Mouse (Mus musculus): ENCODE data around the gene Mlc1. TPM values are rescaled to one million over a fixed set of nuclear protein-coding genes. Genes with fewer than 3 reads are reported as not detected.
A peak's percentile ranks its signal among the peaks of the same experiment; 100 is the strongest.

The Mlc1 gene
- polyA plus RNA-seq, 1 experiment, result not detected

DNA sequence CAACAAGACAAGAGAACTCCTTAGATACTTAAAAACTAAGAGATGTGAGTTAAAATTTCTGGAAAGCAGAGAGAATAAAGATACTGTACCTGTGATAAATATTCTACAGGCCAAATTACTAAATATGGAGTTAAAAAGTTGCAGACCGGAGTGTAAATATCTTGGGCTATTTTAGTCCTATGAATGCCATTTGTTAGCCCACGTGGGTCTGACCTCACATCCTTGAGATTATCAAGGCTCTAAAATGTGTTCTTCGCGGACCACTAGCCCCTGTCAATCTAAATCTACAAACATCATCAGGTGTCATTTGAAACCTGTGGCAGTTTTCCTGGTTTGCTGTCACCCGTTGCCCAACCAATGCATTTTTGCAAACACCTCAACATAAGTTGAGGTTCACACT lies 36.0 kb downstream of the Mlc1 start:
- H3K4me3 ChIP-seq (ENCODE audit: insufficient read depth, low read depth, low read length), result no peak overlapping the region
- no peaks in the 10 kb centered on the region for H3K36me3 ChIP-seq (ENCODE audit: control insufficient read depth, insufficient read depth, low read length)
- TF ChIP-seq POLR2A (IDR thresholded peaks at IDR 0.05; ENCODE audit: low read depth, low read length) (no peak), CTCF (conservative IDR thresholded peaks at IDR 0.05; ENCODE audit: insufficient read depth, insufficient read length, low read depth, low read length) (no peak)
- H3K27me3 ChIP-seq (replicated peaks; ENCODE audit: control insufficient read depth, insufficient read depth, low read length), result no peaks in the 10 kb centered on the region
- WGBS, result 65% methylated on average over 5 of the region's 5 CpGs
- no peak overlapping the region for H3K27ac ChIP-seq (ENCODE audit: insufficient read depth, low read depth, low read length)
- H3K4me1 ChIP-seq (ENCODE audit: control insufficient read depth, insufficient read depth, low read length), result no peaks in the 10 kb centered on the region
- DNase-seq, result no peak

DNA sequence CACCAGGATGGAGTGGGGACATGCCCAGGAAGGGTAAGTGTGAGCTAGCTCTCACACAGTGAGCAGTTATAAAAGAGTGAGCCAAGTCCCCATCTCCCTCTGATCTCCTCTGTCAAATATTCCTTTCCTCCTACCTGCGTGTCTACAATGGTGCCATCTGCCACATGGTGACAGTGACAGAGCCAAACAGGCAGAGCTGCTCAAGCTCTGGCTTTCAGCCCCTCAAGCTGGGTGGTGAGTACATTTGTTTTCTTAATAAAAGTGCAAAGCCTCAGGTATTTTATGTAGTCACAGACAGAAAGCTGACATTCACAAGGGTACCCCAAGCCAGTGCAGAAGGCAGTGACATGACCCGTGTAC lies 41.5 kb downstream of the Mlc1 start:
- Histone ChIP-seq H3K27me3 (replicated peaks; ENCODE audit: control insufficient read depth, insufficient read depth, low read length) (no peaks in the 10 kb centered on the region), H3K4me3 (ENCODE audit: insufficient read depth, low read depth, low read length) (no peak overlapping the region), H3K27ac (ENCODE audit: insufficient read depth, low read depth, low read length) (no peak overlapping the region), H3K4me1 (ENCODE audit: control insufficient read depth, insufficient read depth, low read length) (no peaks in the 10 kb centered on the region), H3K36me3 (ENCODE audit: control insufficient read depth, insufficient read depth, low read length) (no peaks in the 10 kb centered on the region)
- TF ChIP-seq CTCF (conservative IDR thresholded peaks at IDR 0.05; ENCODE audit: insufficient read depth, insufficient read length, low read depth, low read length) (no peak), POLR2A (IDR thresholded peaks at IDR 0.05; ENCODE audit: low read depth, low read length) (no peak)
- DNase-seq, result no peak
- WGBS, result 85% methylated on average over 2 of the region's 2 CpGs

GRCm38 (mm10) chr15:88936619-88937290 lies 42.1 kb downstream of the Mlc1 start:
- Histone ChIP-seq H3K27ac (ENCODE audit: insufficient read depth, low read depth, low read length) (no peak overlapping the region), H3K27me3 (replicated peaks; ENCODE audit: control insufficient read depth, insufficient read depth, low read length) (no peaks in the 10 kb centered on the region), H3K4me3 (ENCODE audit: insufficient read depth, low read depth, low read length) (no peak overlapping the region), H3K4me1 (ENCODE audit: control insufficient read depth, insufficient read depth, low read length) (no peaks in the 10 kb centered on the region), H3K36me3 (ENCODE audit: control insufficient read depth, insufficient read depth, low read length) (no peaks in the 10 kb centered on the region)
- no peak for TF ChIP-seq CTCF (conservative IDR thresholded peaks at IDR 0.05; ENCODE audit: insufficient read depth, insufficient read length, low read depth, low read length)
- TF ChIP-seq POLR2A (IDR thresholded peaks at IDR 0.05; ENCODE audit: low read depth, low read length), result no peak
- DNase-seq, result no peak
- 61% methylated on average over 6 of the region's 6 CpGs for WGBS

DNA sequence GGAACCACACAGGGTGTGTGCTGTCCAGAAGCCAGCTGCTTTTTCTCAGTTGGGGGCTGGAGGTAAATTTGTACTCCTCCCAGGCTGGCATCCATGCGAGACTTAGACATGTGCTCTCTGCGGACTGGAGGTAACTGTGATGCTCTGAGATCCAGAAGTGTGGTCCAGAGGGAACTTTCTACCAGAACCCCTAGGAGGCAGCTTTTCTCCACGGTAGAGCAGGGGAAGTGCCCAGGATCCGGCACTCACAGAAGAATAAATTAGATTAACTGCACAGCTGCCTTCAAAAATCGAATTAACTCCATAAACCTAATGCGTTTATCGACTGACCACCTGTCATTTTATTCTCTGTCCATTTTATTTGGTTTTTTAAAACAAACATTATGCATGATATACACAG lies 44.7 kb downstream of the Mlc1 start:
- DNase-seq, result no peak
- Histone ChIP-seq H3K27ac (ENCODE audit: insufficient read depth, low read depth, low read length) (no peak overlapping the region), H3K4me1 (ENCODE audit: control insufficient read depth, insufficient read depth, low read length) (no peaks in the 10 kb centered on the region)

DNA sequence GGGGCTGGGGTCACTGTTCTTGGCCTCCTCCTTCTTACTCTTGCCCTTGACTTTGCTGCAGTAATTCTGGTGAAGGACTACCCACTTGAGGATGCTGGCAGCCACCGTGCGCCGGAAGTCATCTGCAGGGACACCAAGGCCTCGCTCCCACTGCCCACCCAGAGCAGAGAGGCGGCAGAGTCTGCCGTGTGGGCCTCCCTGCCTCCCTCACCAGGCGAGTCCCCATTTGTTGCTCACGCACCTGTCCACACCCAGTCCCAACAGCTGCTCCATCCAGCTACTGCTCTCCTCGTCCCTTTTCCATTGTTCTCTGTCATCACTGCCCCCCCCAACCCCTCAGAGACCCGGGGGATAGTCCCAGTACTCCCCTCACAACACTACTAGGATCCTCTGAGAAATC lies 46.1 kb downstream of the Mlc1 start:
- Histone ChIP-seq H3K4me3 (ENCODE audit: insufficient read depth, low read depth, low read length) (no peak overlapping the region), H3K36me3 (ENCODE audit: control insufficient read depth, insufficient read depth, low read length) (no peaks in the 10 kb centered on the region), H3K4me1 (ENCODE audit: control insufficient read depth, insufficient read depth, low read length) (no peaks in the 10 kb centered on the region), H3K27ac (ENCODE audit: insufficient read depth, low read depth, low read length) (no peak overlapping the region), H3K27me3 (replicated peaks; ENCODE audit: control insufficient read depth, insufficient read depth, low read length) (no peaks in the 10 kb centered on the region)
- no peak for DNase-seq
- WGBS, result 87% methylated on average over 10 of the region's 10 CpGs
- TF ChIP-seq POLR2A (IDR thresholded peaks at IDR 0.05; ENCODE audit: low read depth, low read length) (no peak), CTCF (conservative IDR thresholded peaks at IDR 0.05; ENCODE audit: insufficient read depth, insufficient read length, low read depth, low read length) (no peak)

More for the DNA sequence above, 44.7 kb downstream of the Mlc1 start:
- no peaks in the 10 kb centered on the region for H3K27me3 ChIP-seq (replicated peaks; ENCODE audit: control insufficient read depth, insufficient read depth, low read length)
- H3K4me3 ChIP-seq (ENCODE audit: insufficient read depth, low read depth, low read length), result no peak overlapping the region
- H3K36me3 ChIP-seq (ENCODE audit: control insufficient read depth, insufficient read depth, low read length), result no peaks in the 10 kb centered on the region
- TF ChIP-seq CTCF (conservative IDR thresholded peaks at IDR 0.05; ENCODE audit: insufficient read depth, insufficient read length, low read depth, low read length) (peak; percentile 41), POLR2A (IDR thresholded peaks at IDR 0.05; ENCODE audit: low read depth, low read length) (no peak)
- WGBS, result 35% methylated on average over 7 of the region's 7 CpGs

- no peak overlapping the region for H3K27ac ChIP-seq (ENCODE audit: insufficient read depth, low read depth, low read length)
- peak; percentile 56 for DNase-seq
- TF ChIP-seq CTCF (conservative IDR thresholded peaks at IDR 0.05; ENCODE audit: insufficient read depth, insufficient read length, low read depth, low read length), result no peak
- no peak for TF ChIP-seq POLR2A (IDR thresholded peaks at IDR 0.05; ENCODE audit: low read depth, low read length)
- peaks cover 4% of the 10 kb centered on the region; the same call in 1 of the 2 replicates for H3K4me1 ChIP-seq (ENCODE audit: control insufficient read depth, insufficient read depth, low read length)
- H3K36me3 ChIP-seq (ENCODE audit: control insufficient read depth, insufficient read depth, low read length), result no peaks in the 10 kb centered on the region
- no peaks in the 10 kb centered on the region for H3K27me3 ChIP-seq (replicated peaks; ENCODE audit: control insufficient read depth, insufficient read depth, low read length)
- WGBS, result 48% methylated on average over 6 of the region's 6 CpGs
- no peak overlapping the region for H3K4me3 ChIP-seq (ENCODE audit: insufficient read depth, low read depth, low read length)
These were observed 56.9 kb downstream of the Mlc1 start for GRCm38 (mm10) chr15:88921992-88922310.

- Histone ChIP-seq H3K27ac (ENCODE audit: insufficient read depth, low read depth, low read length) (no peak overlapping the region), H3K4me1 (ENCODE audit: control insufficient read depth, insufficient read depth, low read length) (peaks cover 4% of the 10 kb centered on the region; the same call in 1 of the 2 replicates), H3K36me3 (ENCODE audit: control insufficient read depth, insufficient read depth, low read length) (no peaks in the 10 kb centered on the region), H3K4me3 (ENCODE audit: insufficient read depth, low read depth, low read length) (no peak overlapping the region), H3K27me3 (replicated peaks; ENCODE audit: control insufficient read depth, insufficient read depth, low read length) (no peaks in the 10 kb centered on the region)
- DNase-seq, result peak; percentile 88
- TF ChIP-seq CTCF (conservative IDR thresholded peaks at IDR 0.05; ENCODE audit: insufficient read depth, insufficient read length, low read depth, low read length) (peak; percentile 82), POLR2A (IDR thresholded peaks at IDR 0.05; ENCODE audit: low read depth, low read length) (no peak)
- WGBS, result 19% methylated on average over 12 of the region's 12 CpGs
These were observed 57.4 kb downstream of the Mlc1 start for GRCm38 (mm10) chr15:88921131-88921991.
